Mouse (Mus musculus) small intestine, adult 2 months (tissue): ENCODE results near the gene Kcnk2.

Experiments used
- CTCF ChIP-seq: fragments of 200-500 bp; IDR thresholded peaks from 2 replicates; pipeline ENCODE4 v1.5.1; 2012; ENCODE audit warnings: low read depth, mild to moderate bottlenecking, control low read depth, inconsistent platforms, low read length, moderate library complexity, mixed read lengths; ENCODE audit not compliant: insufficient replicate concordance, insufficient read length; ENCODE audit errors: extremely low read depth
- POLR2A ChIP-seq: fragments of 200-500 bp; IDR thresholded peaks from 2 replicates; pipeline ENCODE4 v1.6.1; 2012; ENCODE audit warnings: low read depth, mild to moderate bottlenecking, control low read depth, inconsistent platforms, low read length, moderate library complexity

- TF ChIP-seq CTCF (no peak), POLR2A (no peak)
Observed at GRCm38 (mm10) chr1:189440741-189441140, 38.7 kb upstream of the Kcnk2 start.
